Mouse (Mus musculus) embryonic fibroblast, embryonic 13.5 days (primary cell): Measurements from ENCODE around the gene Pax1.

ENCODE experiments used
- CTCF ChIP-seq: IDR thresholded peaks from 2 replicates; pipeline ENCODE4 v1.5.1; 2011; ENCODE audit warnings: mild to moderate bottlenecking, control low read depth, low read length, moderate library complexity, borderline replicate concordance; ENCODE audit not compliant: insufficient read depth
- POLR2A ChIP-seq: IDR thresholded peaks from 2 replicates; pipeline ENCODE4 v1.6.1; 2011; ENCODE audit warnings: low read depth, mild to moderate bottlenecking, control low read depth, low read length, moderate library complexity

DNA sequence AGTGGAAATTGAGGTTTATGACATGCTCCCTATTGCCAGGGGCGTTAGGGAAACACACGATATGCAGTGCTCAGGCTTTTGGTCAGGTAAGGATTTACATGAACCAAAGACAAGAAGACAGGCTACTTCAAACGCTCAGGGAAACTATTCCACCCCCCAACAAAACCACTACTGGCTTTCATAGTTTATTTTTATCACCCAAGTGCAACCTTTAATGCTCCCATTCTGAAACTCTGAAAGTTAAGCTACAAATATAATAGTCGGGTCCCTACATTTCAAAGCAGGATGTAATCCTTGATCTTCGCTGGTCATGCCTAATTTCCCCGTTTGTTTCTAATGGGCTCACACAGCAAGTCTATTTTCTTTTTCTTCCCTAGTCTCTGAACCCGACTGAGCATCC is 1.3 kb upstream of the Pax1 start:
- TF ChIP-seq CTCF (no peak), POLR2A (no peak)
